Mouse (Mus musculus) cerebellum, postnatal 36 days (tissue): ENCODE measurements around the gene Klk8.

Experiments
- DNase-seq, 2 experiments: peaks; one replicate each; pipeline ENCODE4 v3.0.0; 2021 to 2022; ENCODE audit warnings: mixed read lengths in 2 of 2

Klk8 gene

DNA sequence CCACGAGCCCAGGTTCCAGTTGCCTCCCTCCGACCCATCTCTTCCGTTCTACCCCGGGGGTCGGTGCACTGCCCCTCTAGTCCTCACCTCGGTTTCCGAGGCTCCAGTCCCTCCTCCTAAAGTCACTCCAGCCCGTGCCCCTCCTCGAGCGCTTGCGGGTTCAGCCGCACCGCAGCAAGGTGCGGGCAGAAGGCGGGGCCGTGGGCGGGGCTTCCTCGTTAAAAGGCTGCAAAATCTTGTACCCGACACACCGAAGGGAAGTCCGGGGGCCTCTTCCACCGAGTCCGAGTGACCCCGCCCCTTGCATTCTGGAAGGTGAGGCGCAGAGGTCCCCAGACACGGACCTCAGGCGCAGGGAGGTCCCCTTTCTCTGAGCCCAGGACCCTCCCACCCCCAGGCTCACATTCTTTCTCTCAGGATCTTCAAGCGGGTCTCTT, at the start of gene Klk8:
Gene Klk8, plus strand, starts transcription at position 245 of the 437 bp plus-strand sequence.
- DNase-seq, result no peak

DNA sequence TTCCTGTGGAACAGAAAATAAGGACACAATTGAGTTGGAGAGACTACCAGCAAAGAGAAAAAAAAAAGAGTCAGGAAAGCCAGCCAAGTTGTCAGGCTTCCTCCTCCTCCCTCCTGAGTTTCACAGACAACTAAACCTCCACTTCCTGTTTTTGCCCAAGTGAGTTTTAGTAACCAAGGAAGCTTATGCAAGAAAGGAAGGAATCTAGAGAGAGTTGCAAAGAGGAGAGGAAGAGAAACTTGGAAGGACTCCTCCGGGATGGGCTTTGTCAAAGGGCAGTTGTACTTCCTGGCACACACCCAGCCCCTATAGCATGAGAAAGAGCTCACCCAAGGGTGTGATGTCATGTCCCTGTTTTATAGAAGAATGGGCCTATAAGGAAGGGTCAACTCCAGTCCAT, 49.6 kb upstream of the Klk8 start:
- DNase-seq, result no peak

DNA sequence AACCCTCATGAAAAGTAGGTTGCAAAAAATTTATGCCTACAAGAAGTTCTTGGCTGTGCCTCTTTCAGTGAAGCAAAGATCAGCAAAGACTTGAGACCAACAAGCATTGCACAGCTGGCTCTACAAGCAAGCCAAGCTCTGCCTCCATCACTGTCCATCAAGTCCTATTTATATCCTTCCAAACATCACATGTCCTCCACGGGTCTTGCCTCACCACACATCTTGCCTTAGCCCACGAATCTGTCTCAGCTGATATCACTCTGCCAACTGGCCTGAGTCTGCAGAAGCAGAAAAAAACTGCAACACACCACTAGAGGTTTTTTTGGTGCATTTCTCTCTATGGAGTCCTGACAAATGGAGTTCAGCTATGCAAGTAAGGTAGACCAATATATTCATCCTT, 44.6 kb upstream of the Klk8 start:
- DNase-seq, result no peak

DNA sequence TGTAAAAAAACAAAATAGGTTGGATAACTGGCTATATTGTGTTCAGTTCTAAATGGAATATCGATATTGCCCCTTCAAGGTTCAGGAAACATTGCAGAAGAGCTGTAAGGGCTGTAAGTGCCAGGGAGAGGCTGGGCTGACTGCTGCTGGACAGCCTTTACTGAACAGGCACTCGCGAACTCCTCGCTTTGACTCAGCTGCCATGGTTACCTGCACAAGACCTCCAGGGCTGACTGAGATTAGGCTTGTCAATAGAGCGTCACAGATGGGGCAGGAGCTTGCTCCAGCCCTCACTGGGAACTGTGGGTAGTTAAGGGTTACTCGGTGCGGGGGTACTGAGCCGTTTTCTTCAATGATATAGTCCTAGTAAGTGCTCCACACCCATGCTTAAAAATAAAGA, 30.9 kb upstream of the Klk8 start:
- no peak for DNase-seq

DNA sequence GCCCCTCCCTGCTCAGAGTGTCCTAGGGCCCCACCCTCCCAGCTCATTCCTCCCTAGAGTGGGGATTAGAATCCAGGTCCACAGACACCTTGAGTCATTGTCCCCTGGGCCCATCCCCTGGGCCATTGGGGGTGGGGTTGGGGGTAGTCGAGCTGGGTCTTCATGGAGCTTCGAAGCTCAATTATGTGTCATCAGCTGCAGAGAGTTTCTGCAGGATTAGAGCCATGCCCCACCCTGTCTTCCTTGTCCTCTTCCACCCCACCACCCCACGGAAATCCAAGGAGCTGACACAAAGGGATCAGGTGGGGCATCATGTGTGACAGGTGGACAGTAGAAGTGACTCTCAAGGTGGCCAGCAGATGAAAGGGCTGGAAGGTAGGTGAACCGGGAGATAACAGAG, 28.8 kb upstream of the Klk8 start, which contains the start of gene Klk12:
Gene Klk12, plus strand, starts transcription at position 301 of the 400 bp plus-strand sequence.
- no peak for DNase-seq

DNA sequence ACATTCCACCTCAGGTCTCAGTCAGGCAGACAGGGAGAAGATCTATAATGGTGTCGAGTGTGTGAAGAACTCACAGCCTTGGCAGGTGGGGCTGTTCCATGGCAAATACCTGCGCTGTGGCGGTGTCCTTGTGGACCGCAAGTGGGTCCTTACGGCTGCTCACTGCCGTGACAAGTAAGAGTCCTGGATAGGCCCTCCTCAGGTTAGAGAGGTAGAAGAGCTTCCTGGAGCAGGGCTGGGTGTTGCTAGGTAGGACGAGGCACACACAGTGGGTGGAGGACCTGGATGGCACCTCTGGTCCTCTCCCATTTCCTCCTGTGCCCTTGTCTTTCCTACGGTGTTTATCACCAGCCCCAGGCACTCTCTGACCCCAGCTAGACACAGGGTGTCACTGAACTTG, 27.7 kb upstream of the Klk8 start:
- no peak for DNase-seq

DNA sequence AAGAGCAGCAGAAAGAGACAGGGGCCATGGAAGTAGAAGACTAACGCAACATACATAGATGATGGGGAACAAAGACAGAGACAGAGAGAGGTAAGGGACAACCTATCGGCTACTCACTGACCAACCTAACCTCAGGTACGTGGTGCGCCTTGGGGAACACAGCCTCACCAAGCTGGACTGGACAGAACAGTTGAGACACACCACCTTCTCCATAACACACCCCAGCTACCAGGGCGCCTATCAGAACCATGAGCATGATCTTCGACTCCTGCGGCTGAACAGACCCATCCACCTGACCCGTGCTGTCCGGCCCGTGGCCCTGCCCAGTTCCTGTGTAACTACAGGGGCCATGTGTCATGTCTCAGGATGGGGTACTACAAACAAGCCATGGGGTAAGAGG, 26.7 kb upstream of the Klk8 start:
- DNase-seq, result no peak

DNA sequence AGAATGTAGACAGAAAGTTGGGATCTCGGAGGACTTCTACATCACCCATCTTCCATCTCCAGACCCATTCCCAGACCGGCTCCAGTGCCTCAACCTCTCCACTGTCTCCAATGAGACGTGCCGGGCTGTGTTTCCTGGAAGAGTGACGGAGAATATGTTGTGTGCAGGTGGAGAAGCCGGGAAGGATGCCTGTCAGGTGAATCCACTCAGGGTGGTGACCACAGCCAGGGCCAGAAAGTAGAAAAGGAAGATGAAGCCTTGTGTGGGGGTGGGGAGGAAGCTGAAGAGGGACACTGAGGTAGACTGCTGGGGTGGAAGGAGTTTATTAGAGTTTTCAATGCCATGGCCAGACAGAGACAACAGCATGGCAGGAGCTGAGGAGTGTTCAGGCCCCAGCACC, 25.5 kb upstream of the Klk8 start:
- no peak for DNase-seq

DNA sequence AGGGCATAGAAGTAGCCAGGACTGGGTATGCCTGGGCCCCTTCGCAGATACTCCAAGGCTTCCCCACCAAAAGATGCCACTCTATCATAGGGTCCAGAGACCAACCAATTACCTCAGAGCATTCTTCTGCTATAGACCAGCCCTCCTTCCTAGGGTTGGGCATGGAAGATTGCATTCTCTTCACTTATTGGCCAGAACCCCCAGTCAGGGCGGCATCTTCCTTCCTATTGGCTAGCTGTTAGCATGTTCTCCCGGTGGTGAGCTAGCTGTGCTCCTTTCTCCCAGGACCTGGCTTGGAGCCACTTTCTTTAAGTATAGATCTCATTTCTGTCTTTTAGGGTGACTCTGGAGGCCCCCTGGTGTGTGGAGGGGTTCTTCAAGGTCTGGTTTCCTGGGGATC, 24.5 kb upstream of the Klk8 start:
- DNase-seq, result no peak

DNA sequence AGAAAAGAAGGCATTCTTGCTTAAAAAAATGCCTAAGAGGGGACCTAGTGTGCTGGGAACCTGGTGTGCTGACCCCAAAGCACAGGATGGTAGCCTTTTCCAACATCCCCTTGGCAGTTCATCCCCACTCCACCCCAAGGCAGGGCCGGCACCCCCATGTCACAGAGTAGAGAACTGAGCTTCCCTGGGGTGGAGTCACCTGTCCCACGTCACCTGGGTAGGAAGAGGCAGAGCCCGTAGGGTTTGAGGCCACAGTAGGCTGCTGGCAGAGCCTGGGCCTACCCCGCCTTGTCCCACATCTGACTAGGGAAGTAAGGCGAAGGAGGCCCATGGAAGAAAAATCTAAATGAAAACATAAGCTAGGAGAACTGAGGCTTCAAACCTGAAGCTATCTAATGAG, 23.0 kb upstream of the Klk8 start, which contains the start of gene Klk11:
Gene Klk11, plus strand, starts transcription at position 241 of the 400 bp plus-strand sequence.
- DNase-seq, result no peak

DNA sequence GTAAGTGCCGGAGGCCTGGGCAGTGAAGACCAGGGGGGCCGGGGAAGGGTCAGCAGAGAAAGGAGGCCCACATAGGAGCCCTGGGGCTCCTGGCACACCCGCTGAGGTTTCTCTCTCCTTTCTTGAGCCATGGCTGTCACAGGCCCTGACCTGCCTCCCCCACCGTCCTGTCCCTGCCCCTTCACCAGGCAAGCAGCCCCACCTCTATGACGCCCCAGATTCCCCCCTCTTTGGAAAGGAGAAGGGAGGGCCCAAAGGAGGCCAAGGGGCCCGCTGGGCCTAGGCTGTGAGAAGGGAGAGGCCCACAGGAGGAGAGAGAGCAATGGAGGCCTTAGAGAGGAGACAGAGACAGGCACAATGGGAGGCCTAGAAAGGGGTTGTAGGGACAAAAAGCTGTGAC, 22.6 kb upstream of the Klk8 start:
- no peak for DNase-seq

DNA sequence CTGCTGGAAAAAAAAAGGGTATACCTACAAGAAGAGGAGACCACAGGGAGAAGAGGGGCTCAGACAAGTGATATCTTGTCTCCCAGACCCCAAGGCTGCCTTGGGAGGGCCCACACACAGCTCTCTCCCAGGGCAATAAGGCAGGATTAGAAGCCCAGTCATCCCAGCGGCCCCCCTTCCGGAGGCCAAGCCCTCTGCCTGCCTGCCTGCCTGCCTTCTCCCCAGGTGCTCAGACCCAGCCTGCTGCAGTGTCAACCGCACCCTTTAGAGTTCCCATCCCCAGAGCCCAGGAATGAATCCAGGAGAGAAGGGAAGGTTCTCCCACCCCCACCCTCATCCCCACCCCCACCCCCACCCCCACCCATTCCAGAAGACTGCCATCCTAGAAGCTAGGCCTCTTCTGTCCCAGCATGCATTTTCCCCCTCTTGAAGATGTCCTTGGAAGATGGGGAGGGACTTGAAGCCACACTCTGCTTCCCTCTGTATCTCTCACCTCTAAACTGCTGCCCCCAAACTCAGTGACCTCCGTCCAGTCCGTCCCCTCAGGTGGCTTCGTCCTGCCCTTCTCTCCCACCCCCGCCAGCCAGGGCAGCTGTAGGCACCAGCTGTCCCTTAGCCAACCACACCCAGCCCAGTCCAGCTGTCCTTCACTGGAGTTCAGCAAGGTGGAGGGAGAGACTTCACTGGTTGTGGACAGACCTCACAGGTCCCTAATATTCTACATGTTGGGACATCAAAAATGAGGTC, 21.9 kb upstream of the Klk8 start:
- DNase-seq, result no peak

DNA sequence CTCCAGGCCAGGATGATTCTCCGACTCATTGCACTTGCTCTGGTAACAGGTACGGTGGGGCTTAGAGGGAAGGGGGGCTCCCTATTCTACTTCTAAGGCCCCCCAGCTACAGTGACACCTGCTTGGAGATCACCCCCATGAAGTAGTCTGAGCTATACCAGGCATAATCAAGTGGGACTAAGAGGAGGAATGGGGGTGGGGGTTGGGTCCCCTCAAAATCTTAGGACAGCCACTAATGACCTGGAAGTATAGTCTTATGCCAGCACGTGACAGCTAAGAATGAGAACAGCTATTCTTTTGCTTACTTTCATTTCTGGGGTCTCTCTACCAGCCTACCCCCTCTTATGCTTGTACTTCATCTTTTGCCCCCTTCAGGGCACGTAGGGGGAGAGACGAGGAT, 20.9 kb upstream of the Klk8 start:
- no peak for DNase-seq

DNA sequence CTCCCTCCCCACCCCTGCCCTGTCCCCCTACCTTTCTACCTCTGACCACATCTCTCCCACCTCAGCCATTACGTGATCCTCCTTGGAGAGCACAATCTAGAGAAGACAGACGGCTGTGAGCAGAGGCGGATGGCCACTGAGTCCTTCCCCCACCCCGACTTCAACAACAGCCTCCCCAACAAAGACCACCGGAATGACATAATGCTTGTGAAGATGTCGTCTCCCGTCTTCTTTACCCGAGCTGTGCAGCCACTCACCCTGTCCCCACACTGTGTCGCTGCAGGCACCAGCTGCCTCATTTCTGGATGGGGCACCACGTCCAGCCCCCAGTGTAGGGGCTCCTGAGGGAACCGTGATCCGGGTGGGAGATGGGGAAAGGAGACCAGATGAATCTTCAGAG, 20.0 kb upstream of the Klk8 start:
- DNase-seq, result no peak

DNA sequence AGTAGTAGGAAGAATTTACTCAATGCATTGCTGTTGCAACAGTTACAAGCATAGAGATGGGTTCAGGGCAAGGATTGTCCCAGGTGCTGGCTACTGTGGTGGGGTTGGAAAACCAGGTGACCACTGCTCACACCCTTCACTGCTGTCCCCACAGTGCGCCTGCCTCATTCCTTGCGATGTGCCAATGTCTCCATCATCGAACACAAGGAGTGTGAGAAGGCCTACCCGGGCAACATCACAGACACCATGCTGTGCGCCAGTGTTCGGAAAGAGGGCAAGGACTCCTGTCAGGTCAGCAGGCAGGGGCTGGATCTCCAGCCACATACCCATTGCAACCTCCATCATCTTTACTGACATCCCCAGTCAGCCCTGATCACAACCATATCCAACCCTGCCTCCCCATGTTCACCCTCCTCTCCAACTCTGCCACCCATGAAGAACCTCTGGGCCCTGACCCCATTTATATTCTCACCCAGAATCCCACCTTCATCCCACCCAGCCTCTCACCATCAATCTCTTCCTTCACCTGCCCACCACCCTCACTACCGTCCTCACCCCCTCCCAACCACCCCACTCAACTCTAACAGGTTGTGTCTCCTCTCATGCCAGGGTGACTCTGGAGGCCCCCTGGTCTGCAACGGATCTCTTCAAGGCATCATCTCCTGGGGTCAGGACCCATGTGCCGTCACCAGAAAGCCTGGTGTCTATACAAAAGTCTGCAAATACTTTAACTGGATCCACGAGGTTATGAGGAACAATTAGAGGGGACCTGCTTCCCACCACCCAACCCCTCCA, 19.0 kb upstream of the Klk8 start:
- DNase-seq, result no peak

DNA sequence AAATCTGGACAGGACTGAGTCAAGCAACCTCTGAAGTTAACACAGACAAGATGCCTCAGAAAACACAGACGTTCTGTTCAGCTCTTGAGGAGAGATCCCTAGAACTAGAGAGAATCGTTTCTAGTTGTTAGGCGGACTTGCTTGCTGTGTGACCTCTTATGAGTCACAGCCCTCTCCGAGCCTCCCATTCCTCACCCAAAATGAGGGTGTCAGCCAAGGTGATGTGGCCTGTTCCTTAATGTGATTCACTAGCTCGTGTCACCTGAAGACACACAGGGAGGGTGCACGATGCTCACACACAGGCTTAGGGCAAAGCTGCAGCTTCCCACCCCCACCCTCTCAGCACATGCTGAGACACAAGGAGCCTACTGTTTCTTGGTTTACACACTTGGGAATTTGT, 17.1 kb upstream of the Klk8 start:
- no peak for DNase-seq

DNA sequence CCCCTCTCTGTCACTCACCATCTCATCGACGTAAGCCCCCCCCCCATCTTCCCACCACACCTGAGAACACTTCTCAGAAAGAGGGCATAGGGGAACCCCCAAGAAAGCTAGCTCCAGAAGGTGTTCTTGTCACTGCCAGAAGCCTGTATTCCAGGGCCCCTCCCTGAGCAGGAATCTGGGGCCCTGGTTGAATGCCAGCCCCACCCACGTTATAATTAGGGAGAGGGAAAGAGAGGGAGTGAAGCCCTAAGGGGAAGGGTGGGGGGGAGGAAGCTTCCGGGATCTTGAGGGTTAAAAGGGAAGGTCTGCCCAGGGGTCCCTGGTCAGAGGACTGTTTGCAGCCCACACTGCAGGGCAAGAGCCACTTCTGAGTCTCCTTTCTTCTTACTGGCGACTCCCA, 16.6 kb upstream of the Klk8 start, which contains the start of gene Klk10:
Gene Klk10, plus strand, starts transcription at position 290 of the 400 bp plus-strand sequence.
- DNase-seq, result no peak

DNA sequence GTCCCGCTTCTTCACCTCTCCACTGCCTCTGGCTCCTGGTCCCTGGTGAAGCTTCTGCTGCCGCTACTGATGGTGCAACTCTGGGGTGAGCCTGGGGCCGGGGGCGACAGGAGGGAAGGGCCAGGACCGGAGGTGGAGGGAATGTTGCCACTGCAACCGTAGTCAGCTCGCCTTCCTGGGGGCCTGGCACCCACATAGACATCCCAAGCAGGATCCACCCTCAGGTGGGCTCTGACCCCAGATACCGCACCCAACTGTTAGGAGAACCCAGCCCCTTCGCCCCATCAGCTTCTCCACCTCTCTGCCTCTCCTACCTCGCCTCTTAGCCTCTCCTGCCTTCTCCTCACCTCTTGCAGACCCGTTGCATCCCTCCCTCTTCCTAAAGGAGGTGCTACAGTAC, 15.8 kb upstream of the Klk8 start:
- no peak for DNase-seq

DNA sequence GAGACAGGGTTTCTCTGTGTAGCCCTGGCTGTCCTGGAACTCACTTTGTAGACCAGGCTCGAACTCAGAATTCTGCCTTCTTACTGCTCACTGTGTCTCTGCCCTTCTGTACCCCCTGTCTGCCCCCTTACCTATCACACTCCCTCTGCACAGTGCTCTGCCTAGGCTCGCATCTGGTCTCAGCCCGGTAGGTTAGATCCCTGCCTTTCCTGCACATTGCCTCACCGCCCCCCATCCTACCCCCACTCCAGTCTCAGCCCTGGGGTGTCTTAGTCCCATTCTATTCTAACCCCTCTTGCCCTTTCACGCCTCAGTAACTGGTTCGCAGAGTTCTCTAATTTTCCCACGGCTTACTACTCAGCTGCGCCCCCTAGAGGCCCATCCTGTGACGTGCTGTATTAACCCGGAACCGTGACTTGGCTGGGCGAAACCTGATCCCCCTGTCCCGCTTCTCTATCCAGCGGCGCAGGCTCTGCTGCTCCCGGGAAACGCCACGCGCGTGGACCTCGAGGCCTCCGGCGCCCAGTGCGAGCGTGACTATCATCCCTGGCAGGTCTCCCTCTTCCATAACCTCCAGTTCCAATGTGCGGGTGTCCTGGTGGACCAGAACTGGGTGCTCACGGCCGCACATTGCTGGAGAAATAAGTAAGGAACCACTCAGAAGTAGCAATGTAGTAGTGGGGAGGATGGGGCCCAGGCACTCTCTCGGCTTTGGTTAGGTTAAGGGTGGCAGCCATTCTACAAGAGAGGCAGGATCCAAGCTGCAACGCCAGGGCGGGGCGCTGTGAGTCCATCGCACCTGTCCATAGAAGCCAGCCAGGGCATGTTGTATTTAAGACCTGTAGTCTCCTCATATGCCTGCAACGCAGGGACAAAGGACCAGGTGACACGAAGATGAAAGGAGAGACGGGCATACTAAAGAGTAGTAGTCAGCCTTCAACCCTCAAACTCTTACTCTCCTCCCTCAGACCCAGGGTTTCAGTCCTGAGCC, 14.8 kb upstream of the Klk8 start:
- peak; percentile 41 for DNase-seq

DNA sequence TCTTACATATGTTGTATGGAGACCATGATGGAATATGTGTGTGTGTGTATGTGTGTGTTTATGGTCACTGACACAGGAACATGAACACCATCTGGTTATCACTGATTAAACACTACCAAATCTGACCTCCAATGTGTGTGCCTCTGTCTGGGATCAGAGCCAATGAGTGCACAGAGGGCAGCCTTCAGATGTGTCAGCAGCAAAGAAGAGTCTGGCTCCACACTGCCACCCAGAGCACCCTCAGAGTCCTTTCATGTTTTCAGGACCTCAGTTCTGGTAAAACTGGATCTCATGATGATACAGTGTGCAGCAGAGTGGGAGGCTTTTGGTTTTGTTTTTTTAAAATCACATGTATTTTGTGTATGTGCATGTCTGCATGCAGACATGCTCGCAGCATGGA, 12.1 kb upstream of the Klk8 start:
- DNase-seq, result no peak

DNA sequence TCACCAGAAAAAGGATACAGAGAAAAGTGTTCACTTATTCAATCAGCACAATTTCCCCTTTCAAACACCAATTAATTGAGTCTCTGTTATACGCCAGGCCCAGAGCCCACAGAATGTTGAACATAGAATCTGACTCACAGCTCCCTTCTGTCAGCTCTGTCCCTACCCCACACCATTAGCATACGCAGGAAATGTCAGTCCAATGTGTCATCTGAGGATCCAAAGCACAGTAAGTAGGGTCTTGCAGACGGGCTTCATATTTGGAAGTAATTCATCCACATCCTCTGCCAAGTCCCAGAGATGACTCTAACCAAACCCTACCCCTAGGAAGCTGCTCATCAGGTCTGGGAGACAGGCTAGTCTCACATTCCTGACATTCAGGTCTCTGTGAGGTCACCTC, 9.3 kb upstream of the Klk8 start:
- no peak for DNase-seq

DNA sequence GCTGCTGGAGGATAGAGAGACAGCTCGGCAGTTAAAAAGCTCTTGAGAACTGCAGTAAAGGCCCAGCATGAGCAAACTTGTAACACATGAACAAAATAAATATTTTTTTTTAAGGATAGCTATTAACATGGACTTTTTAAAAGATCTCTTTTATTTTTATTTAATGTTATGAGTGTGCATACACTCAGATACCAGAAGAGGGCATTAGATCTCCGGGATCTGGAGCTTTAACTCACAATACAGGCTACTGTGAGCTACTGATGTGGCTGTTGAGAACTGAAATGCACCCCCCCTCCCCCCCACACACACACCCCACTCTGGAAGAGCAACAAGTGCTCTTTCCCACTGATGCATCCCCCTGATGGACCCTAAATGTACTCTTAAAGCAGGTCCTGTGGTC, 8.1 kb upstream of the Klk8 start:
- DNase-seq, result no peak

DNA sequence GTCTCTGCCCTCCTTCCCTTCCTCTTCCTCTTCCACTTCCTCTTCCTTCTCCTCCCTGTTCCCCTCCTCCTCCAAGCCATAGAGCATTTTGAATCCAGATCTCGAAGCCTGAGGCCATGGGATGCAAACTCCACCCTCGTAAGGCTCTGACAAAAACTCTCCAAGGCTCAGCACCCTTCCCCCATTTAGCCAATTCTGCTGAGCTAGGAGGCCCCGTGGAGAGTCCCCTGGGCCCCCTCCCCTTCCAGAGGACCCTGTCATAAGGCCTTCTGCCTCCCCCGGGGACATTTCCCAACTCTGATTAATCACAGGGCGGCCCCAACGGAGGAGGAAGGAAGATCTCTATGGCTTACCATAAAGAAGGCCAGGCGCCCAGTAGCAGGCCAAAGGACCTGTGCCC, 5.8 kb upstream of the Klk8 start, which contains the start of gene Klk9:
Gene Klk9, plus strand, starts transcription at position 301 of the 400 bp plus-strand sequence.
- DNase-seq, result no peak
